Mouse (Mus musculus): ENCODE data around the gene Gm27029. TPM values are rescaled to one million over a fixed set of nuclear protein-coding genes. Genes with fewer than 3 reads are reported as not detected.

Gm27029 gene
- total RNA-seq, 4 experiments from 2014 or later = 4.4 to 6.6 (median 5.2) TPM

Small RNAs within 50 kb of the gene (microRNA-seq; reads per million reads assigned to microRNA genes)
- 0.88 to 1.3 reads per million in 2 experiments for gene Mir6929

Other genes starting within 250 kb of the Gm27029 start
- gene Ccr10, start 249.4 kb downstream of the Gm27029 start, total RNA-seq (2022) = under 1 TPM in 2 of 4 experiments, not detected in 2; 0.18 to 0.34 TPM
- gene Ezh1, start 198.3 kb downstream of the Gm27029 start, total RNA-seq (2022) = 10 to 100 TPM; 62.4 to 63.9 (median 63.7) TPM
- 10 to 100 TPM; 32.9 to 51.1 (median 37.6) TPM for gene Ramp2, start 178.8 kb downstream of the Gm27029 start, total RNA-seq (2022)
- 10 to 100 TPM; 56.7 to 70.0 (median 65.8) TPM for gene Vps25, start 171.1 kb downstream of the Gm27029 start, total RNA-seq (2022)
- gene Wnk4, start 164.2 kb downstream of the Gm27029 start, total RNA-seq (2022) = 10 to 100 TPM; 11.1 to 12.2 (median 11.6) TPM
- gene Cntd1, start 145.8 kb downstream of the Gm27029 start, total RNA-seq (2022) = under 1 TPM; 0.25 to 0.55 (median 0.35) TPM
- gene Coa3, start 145.7 kb downstream of the Gm27029 start, total RNA-seq (2022) = 100 to 1,000 TPM in 2 of 4 experiments, 10 to 100 TPM in 2; 95.8 to 105 (median 101) TPM
- gene Becn1, start 122.5 kb downstream of the Gm27029 start, total RNA-seq (2022) = 100 to 1,000 TPM; 178 to 237 (median 199) TPM
- gene Psme3, start 108.6 kb downstream of the Gm27029 start, total RNA-seq (2022) = 100 to 1,000 TPM; 108 to 132 (median 125) TPM
- gene Aoc2, start 99.7 kb downstream of the Gm27029 start, total RNA-seq (2022) = 1 to 10 TPM; 3.8 to 5.3 (median 4.7) TPM
- gene Aoc3, start 94.2 kb downstream of the Gm27029 start, total RNA-seq (2022) = under 1 TPM; 0.39 to 0.75 (median 0.59) TPM
- not detected for gene G6pc, start 57.2 kb downstream of the Gm27029 start, total RNA-seq (2022)
- gene Aarsd1, start 7.2 kb downstream of the Gm27029 start, total RNA-seq (2022) = 10 to 100 TPM; 47.2 to 57.2 (median 47.5) TPM
- gene Rundc1, start 289 bp upstream of the Gm27029 start, total RNA-seq (2022) = 10 to 100 TPM; 31.1 to 37.3 (median 34.4) TPM
- 1 to 10 TPM; 2.1 to 3.5 (median 3.1) TPM for gene Ptges3l, start 537 bp upstream of the Gm27029 start, total RNA-seq (2022)
- 10 to 100 TPM; 20.6 to 44.6 (median 32.7) TPM for gene Rpl27, start 17.5 kb upstream of the Gm27029 start, total RNA-seq (2022)
- 1 to 10 TPM; 2.8 to 4.8 (median 3.3) TPM for gene Ifi35, start 23.6 kb upstream of the Gm27029 start, total RNA-seq (2022)
- gene Rnd2, start 40.2 kb upstream of the Gm27029 start, total RNA-seq (2022) = 100 to 1,000 TPM; 156 to 190 (median 176) TPM
- 10 to 100 TPM; 40.7 to 54.4 (median 45.8) TPM for gene Vat1, start 41.4 kb upstream of the Gm27029 start, total RNA-seq (2022)
- 1 to 10 TPM in 3 of 4 experiments, under 1 TPM in 1; 0.78 to 1.4 (median 1.3) TPM for gene Brca1, start 127.2 kb upstream of the Gm27029 start, total RNA-seq (2022)
- 100 to 1,000 TPM; 131 to 144 (median 133) TPM for gene Nbr1, start 127.4 kb upstream of the Gm27029 start, total RNA-seq (2022)
- gene Tmem106a, start 157.4 kb upstream of the Gm27029 start, total RNA-seq (2022) = 1 to 10 TPM in 3 of 4 experiments, under 1 TPM in 1; 0.97 to 3.1 (median 2.2) TPM
- not detected for gene Gm11634, start 174.5 kb upstream of the Gm27029 start, total RNA-seq (2022)
- gene Rdm1, start 202.4 kb upstream of the Gm27029 start, total RNA-seq (2022) = 10 to 100 TPM in 2 of 4 experiments, 1 to 10 TPM in 2; 7.8 to 11.5 (median 9.5) TPM
- 10 to 100 TPM; 25.0 to 36.9 (median 30.7) TPM for gene Arl4d, start 240.7 kb upstream of the Gm27029 start, total RNA-seq (2022)

All from left cerebral cortex, adult 8-10 months (tissue).